Mouse (Mus musculus) hindbrain, embryonic 10.5 days (tissue): ENCODE measurements at regions not wholly inside any gene's neighbourhood (a gene's known extent, or its start where the extent isn't known, plus 50 kb on each side); places are given as distances from the start of the nearest gene placed in this dataset.

Source experiments
- DNase-seq: peaks from one replicate; pipeline ENCODE4 v3.0.0-alpha.2; 2017; ENCODE audit warnings: low spot score
- H3K27ac ChIP-seq: fragments of 300-500 bp; sonication (generic); 2 replicates; pipeline ENCODE4 v1.5.1; 2016; ENCODE audit warnings: mild to moderate bottlenecking, moderate library complexity
- H3K27me3 ChIP-seq: fragments of 300-500 bp; sonication (generic); 2 replicates; pipeline ENCODE4 v1.6.1; 2016; ENCODE audit warnings: mild to moderate bottlenecking; ENCODE audit not compliant: poor library complexity, insufficient read depth, severe bottlenecking
- H3K36me3 ChIP-seq: fragments of 300-500 bp; sonication (generic); 2 replicates; pipeline ENCODE4 v1.6.1; 2016; ENCODE audit warnings: mild to moderate bottlenecking, moderate library complexity
- H3K4me1 ChIP-seq: fragments of 300-500 bp; sonication (generic); replicated peaks from 2 replicates; pipeline ENCODE4 v1.6.1; 2016; ENCODE audit warnings: mild to moderate bottlenecking
- H3K4me3 ChIP-seq: fragments of 300-500 bp; sonication (generic); 2 replicates; pipeline ENCODE4 v1.5.1; 2016; ENCODE audit warnings: mild to moderate bottlenecking, moderate library complexity
- H3K9me3 ChIP-seq: fragments of 300-500 bp; sonication (generic); 2 replicates; pipeline ENCODE4 v1.6.1; 2016; ENCODE audit warnings: mild to moderate bottlenecking, moderate library complexity
- WGBS: fragments of 180-500 bp; shearing (Covaris S2); methylation state at CpG from one replicate; pipeline ENCODE4 v1.1.7; 2016; 5-methylcytosine and 5-hydroxymethylcytosine counted together

- no peak overlapping the region for H3K4me3 ChIP-seq
- H3K4me1 ChIP-seq = peaks cover 8% of the 10 kb centered on the region; the same call in 1 of the 2 replicates
- no peaks in the 10 kb centered on the region for H3K9me3 ChIP-seq
- DNase-seq = peak; percentile 50
- 72% methylated on average over 15 of the region's 15 CpGs for WGBS
- no peaks in the 10 kb centered on the region for H3K27me3 ChIP-seq
- H3K36me3 ChIP-seq = no peaks in the 10 kb centered on the region
- H3K27ac ChIP-seq = peak overlapping the region; percentile 4; the same call in 1 of the 2 replicates
These were observed 103.0 kb downstream of the Zbtb18 start for GRCm38 (mm10) chr1:177545031-177545735.

DNA sequence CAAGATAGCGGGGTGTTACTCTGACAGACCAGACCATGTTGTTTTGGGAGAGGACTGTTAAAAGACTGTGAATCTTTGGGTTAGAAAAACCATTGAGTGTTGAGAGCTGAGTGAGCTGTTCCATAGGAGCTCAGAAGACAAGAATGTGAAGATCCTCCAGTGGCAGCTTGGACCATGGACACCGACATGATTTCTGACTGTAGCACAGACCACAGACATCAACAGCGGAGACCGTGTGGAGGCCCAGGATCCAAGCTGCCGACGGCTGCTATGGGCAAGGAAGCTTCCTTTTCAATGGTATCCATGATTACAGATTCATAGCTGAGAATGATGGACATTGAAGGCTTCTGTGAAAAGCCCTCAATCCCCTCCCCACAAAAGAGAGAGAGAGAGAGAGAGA is 105.6 kb downstream of the Zbtb18 start:
- 84% methylated on average over 6 of the region's 6 CpGs for WGBS
- no peak overlapping the region for H3K4me3 ChIP-seq
- H3K36me3 ChIP-seq = no peaks in the 10 kb centered on the region
- no peak overlapping the region for H3K27ac ChIP-seq
- H3K9me3 ChIP-seq = no peaks in the 10 kb centered on the region
- peaks cover 12% of the 10 kb centered on the region; the same call in 1 of the 2 replicates for H3K4me1 ChIP-seq
- no peaks in the 10 kb centered on the region for H3K27me3 ChIP-seq
- DNase-seq = no peak

DNA sequence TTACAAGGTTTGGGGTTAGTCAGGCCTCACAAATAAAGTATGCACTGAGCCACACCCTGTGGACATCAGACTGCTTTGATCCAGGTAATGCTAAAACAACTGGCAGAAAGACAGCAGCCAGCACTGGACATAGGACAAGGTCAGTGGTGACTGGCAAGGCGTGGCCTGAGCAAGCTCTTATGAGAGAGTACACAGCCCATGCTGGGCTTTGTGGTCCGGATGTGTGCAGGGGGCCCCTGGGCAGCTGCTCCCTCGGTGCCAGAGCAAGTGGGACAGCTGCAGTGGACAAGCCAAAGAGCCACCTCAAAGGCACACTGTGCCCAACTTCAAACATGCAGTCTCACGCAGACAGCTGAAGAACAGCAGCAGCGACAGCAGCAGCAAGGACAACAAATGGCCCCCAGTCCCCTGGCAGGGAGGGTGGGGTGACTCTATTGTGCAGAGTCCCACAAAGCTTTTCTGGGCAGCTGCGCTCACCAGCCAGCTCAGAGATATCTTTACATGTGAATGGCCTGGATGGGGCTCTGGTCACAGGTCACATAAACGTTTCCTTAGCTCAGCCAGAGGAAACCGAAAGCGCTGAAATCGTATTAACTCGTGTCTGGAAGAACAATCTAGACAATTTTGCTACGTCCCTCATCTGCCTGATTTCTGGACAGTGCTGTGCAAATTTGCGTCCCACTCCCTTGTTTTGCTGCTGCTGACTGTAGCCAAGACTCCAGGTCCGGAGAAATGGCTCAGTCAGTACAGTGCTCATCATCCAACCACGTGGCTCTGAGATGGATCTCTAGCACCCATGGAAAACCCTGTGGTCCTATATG is 113.5 kb downstream of the Zbtb18 start:
- Histone ChIP-seq H3K4me3 (peak overlapping the region; percentile 30), H3K9me3 (no peaks in the 10 kb centered on the region), H3K27ac (peak overlapping the region; percentile 88), H3K4me1 (peaks cover 35% of the 10 kb centered on the region), H3K36me3 (no peaks in the 10 kb centered on the region), H3K27me3 (no peaks in the 10 kb centered on the region)
- 14% methylated on average over 15 of the region's 15 CpGs for WGBS
- peak; percentile 79 for DNase-seq

GRCm38 (mm10) chr1:177557432-177557831 is 115.3 kb downstream of the Zbtb18 start:
- 83% methylated on average over 6 of the region's 6 CpGs for WGBS
- Histone ChIP-seq H3K27me3 (no peaks in the 10 kb centered on the region), H3K9me3 (no peaks in the 10 kb centered on the region), H3K27ac (no peak overlapping the region), H3K4me3 (no peak overlapping the region), H3K36me3 (no peaks in the 10 kb centered on the region), H3K4me1 (peaks cover 50% of the 10 kb centered on the region)
- no peak for DNase-seq

DNA sequence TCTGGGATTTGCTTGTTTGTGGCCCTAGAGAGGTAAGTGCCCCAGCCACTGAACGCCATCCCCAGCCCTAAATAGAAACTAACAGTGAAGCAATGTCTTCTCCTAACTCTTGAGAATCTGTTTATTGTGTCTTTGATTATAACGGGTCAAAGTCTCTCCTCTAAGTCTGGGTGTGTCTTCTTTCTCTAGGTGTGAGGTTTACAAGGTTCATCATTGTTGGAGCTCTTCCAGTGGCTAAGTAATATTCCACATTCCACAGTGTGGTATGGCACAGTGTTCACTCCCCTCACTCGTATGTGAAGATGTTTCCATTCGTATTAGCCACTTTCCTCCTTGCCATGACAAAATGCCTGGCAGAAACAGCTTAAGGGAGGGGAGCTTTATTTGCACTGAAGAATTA is 115.7 kb downstream of the Zbtb18 start:
- WGBS = 80% methylated on average over 4 of the region's 4 CpGs
- Histone ChIP-seq H3K4me1 (peaks cover 52% of the 10 kb centered on the region), H3K4me3 (no peak overlapping the region), H3K27ac (no peak overlapping the region), H3K36me3 (no peaks in the 10 kb centered on the region), H3K9me3 (no peaks in the 10 kb centered on the region), H3K27me3 (no peaks in the 10 kb centered on the region)
- DNase-seq = no peak

- WGBS = 29% methylated on average over 17 of the region's 17 CpGs
- peak overlapping the region; percentile 79 for H3K27ac ChIP-seq
- DNase-seq = peak; percentile 78
- H3K36me3 ChIP-seq = no peaks in the 10 kb centered on the region
- H3K4me3 ChIP-seq = peak overlapping the region; percentile 23
- peaks cover 21% of the 10 kb centered on the region; the same call in 1 of the 2 replicates for H3K27me3 ChIP-seq
- peaks cover 37% of the 10 kb centered on the region for H3K4me1 ChIP-seq
- H3K9me3 ChIP-seq = no peaks in the 10 kb centered on the region
These were observed 119.8 kb downstream of the Zbtb18 start for GRCm38 (mm10) chr1:177561716-177562588.

GRCm38 (mm10) chr1:177562589-177562912 is 120.4 kb downstream of the Zbtb18 start:
- Histone ChIP-seq H3K36me3 (no peaks in the 10 kb centered on the region), H3K27me3 (peaks cover 21% of the 10 kb centered on the region; the same call in 1 of the 2 replicates), H3K4me3 (peak overlapping the region; percentile 23; the same call in 1 of the 2 replicates), H3K9me3 (no peaks in the 10 kb centered on the region), H3K4me1 (peaks cover 37% of the 10 kb centered on the region), H3K27ac (peak overlapping the region; percentile 79; the same call in 1 of the 2 replicates)
- no peak for DNase-seq
- 28% methylated on average over 5 of the region's 5 CpGs for WGBS

GRCm38 (mm10) chr1:177565678-177566077 is 123.5 kb downstream of the Zbtb18 start:
- Histone ChIP-seq H3K4me3 (no peak overlapping the region), H3K9me3 (no peaks in the 10 kb centered on the region), H3K36me3 (no peaks in the 10 kb centered on the region), H3K27me3 (peaks cover 21% of the 10 kb centered on the region; the same call in 1 of the 2 replicates), H3K27ac (no peak overlapping the region), H3K4me1 (peaks cover 30% of the 10 kb centered on the region)
- DNase-seq = no peak
- WGBS = 93% methylated on average over 3 of the region's 3 CpGs

DNA sequence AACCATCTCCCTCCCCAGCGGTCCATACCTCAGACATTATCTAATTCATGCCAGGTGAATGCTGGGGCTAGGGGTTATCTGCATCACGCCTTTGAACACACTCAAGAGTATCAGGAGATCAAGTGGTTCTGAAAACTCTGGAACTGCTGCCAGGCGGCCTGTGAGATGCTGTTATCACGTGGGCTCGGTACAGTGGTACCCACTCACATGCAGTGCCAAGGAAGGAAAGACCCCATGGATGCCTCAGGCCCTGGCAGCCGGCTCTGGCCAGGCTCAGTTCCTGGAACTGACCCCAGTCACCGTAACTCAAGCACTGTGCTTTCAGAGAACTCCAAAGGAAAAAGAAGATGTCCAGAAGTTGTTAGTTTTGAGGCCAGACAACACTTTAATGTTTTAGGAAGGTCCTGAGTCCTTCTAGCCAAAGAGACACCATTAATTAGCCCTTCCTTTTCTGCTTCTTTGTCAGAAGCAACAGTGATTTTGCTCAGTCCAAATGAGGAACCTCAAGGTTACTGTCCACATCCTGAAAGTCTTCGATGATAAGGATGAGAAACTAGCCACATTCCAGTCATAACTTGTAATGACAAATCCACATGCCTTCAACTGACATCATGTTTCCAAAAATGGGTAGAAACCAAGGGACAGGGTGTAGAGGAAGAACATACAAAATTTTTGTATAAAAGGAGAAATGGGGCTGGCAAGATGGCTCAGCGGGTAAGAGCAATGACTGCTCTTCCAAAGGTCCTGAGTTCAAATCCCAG is 126.1 kb downstream of the Zbtb18 start:
- no peaks in the 10 kb centered on the region for H3K36me3 ChIP-seq
- H3K27me3 ChIP-seq = peaks cover 18% of the 10 kb centered on the region; the same call in 1 of the 2 replicates
- no peak overlapping the region for H3K27ac ChIP-seq
- H3K4me1 ChIP-seq = peaks cover 10% of the 10 kb centered on the region; the same call in 1 of the 2 replicates
- no peak for DNase-seq
- 93% methylated on average over 9 of the region's 9 CpGs for WGBS
- H3K9me3 ChIP-seq = no peaks in the 10 kb centered on the region
- no peak overlapping the region for H3K4me3 ChIP-seq

- Histone ChIP-seq H3K4me3 (no peak overlapping the region), H3K9me3 (no peaks in the 10 kb centered on the region), H3K36me3 (no peaks in the 10 kb centered on the region), H3K4me1 (0 out of 2 replicates have a peak, but pooled peaks cover 5% of the 10 kb centered on the region), H3K27ac (no peak overlapping the region), H3K27me3 (peaks cover 5% of the 10 kb centered on the region; the same call in 1 of the 2 replicates)
- WGBS = 87% methylated on average over 6 of the region's 6 CpGs
- no peak for DNase-seq
These were observed 127.4 kb downstream of the Zbtb18 start for GRCm38 (mm10) chr1:177569572-177569971.

GRCm38 (mm10) chr1:177573017-177573725 is 131.0 kb downstream of the Zbtb18 start:
- 88% methylated on average over 17 of the region's 17 CpGs for WGBS
- DNase-seq = no peak

More at GRCm38 (mm10) chr1:177573017-177573725, 131.0 kb downstream of the Zbtb18 start:
- no peak overlapping the region for H3K27ac ChIP-seq
- H3K27me3 ChIP-seq = no peaks in the 10 kb centered on the region
- no peak overlapping the region for H3K4me3 ChIP-seq
- H3K36me3 ChIP-seq = no peaks in the 10 kb centered on the region
- no peaks in the 10 kb centered on the region for H3K9me3 ChIP-seq
- no peaks in the 10 kb centered on the region for H3K4me1 ChIP-seq
